ENCODE assay signal across 30 mouse cellular contexts in genomic region chr4:127810899-127811510, GRCm38 (mm10).
DNase-seq lines count a peak whose midpoint lies in the region; ATAC-seq and TF ChIP-seq lines count a peak whose summit lies in the region.
"Had no signal": no experiment of that assay in that cellular context is flagged by ENCODE, and none has a peak within 500 bp of the region (broad histone marks: within the 10 kb centered on the region; RNA-seq: fewer than 3 reads in every experiment).

No protein-coding gene starts in this region.

- TF ChIP-seq CTCF in brain, embryonic 14.5 days (IDR thresholded peaks at IDR 0.05; ENCODE audit: borderline replicate concordance, extremely low read depth, insufficient read depth, insufficient read length) = no peak

- H3K27ac ChIP-seq in heart, embryonic 12.5 days (ENCODE audit: poor library complexity, severe bottlenecking) = no peak overlapping the region
- H3K27ac ChIP-seq: heart, embryonic 10.5 days; hindbrain, embryonic 12.5 days; liver, embryonic 12.5 days; midbrain, embryonic 12.5 days; neural tube, embryonic 13.5 days; stomach, postnatal 0 days had no signal

- intact Hi-C loops in left cerebral cortex, postnatal 25 days (cut with DNase I) = loop anchor here (5.0 kb wide), 2 partner anchors 99 to 269 kb away; no protein-coding TSS in a partner anchor

- no peak for TF ChIP-seq POLR2A in brain, embryonic 14.5 days (IDR thresholded peaks at IDR 0.05; ENCODE audit: borderline replicate concordance, extremely low read depth, insufficient read depth, insufficient read length, poor library complexity, severe bottlenecking)

- ATAC-seq in heart, embryonic 12.5 days (ENCODE audit: insufficient number of reproducible peaks, low FRiP score) = no peak
- no peak for ATAC-seq in monocyte, adult 5-6 weeks (replicated peaks; ENCODE audit: insufficient number of reproducible peaks, low FRiP score, low TSS enrichment, poor library complexity, severe bottlenecking)
- ATAC-seq: CD4-positive, CD25-positive, alpha-beta regulatory T cell, adult 4 months; forebrain, embryonic 16.5 days; intestine, embryonic 16.5 days; liver, embryonic 12.5 days; liver, postnatal 0 days had no signal

- H3K4me2 ChIP-seq in heart, embryonic 12.5 days = no peak overlapping the region
- H3K4me2 ChIP-seq: hindbrain, embryonic 12.5 days; liver, embryonic 12.5 days; midbrain, embryonic 12.5 days; neural tube, embryonic 13.5 days had no signal

- peaks cover 11% of the 10 kb centered on the region for H3K9me3 ChIP-seq in heart, embryonic 12.5 days (replicated peaks)
- H3K9me3 ChIP-seq: hindbrain, embryonic 12.5 days; neural tube, embryonic 13.5 days had no signal

- DNase-seq in heart, adult 11 months = peak; percentile 39
- DNase-seq in left cerebral cortex, postnatal 25 days (ENCODE audit: low spot score in 2 of 2) = peak; percentile 9 to 57
- DNase-seq in left cerebral cortex, adult 11 months (ENCODE audit: low spot score) = no peak
- DNase-seq in brain, embryonic 14.5 days (ENCODE audit: low read depth) = peak; percentile 22
- no peak for DNase-seq in lung, postnatal 14 days
- DNase-seq: adrenal gland, postnatal 25 days; cerebellum, adult 8-10 months; cerebellum, postnatal 36 days; gastrocnemius, postnatal 14 days; heart, postnatal 36 days; kidney, adult 9 months; kidney, postnatal 10 days; left cerebral cortex, postnatal 4 days; liver, postnatal 0 days; lung, postnatal 4 days; right cerebral cortex, postnatal 4 days; thymus, adult 2 months; thymus, postnatal 36 days had no signal

- 75% methylated on average over 7 of the region's 7 CpGs for WGBS in heart, embryonic 12.5 days

- H3K9ac ChIP-seq in heart, embryonic 12.5 days = no peak overlapping the region
- H3K9ac ChIP-seq: hindbrain, embryonic 12.5 days; liver, embryonic 12.5 days; liver, postnatal 0 days; midbrain, embryonic 12.5 days; neural tube, embryonic 13.5 days had no signal

- H3K4me1 ChIP-seq in heart, embryonic 12.5 days (replicated peaks) = no peaks in the 10 kb centered on the region
- H3K4me1 ChIP-seq: heart, embryonic 10.5 days; hindbrain, embryonic 12.5 days; liver, embryonic 12.5 days; megakaryocyte, embryonic 14.5 days; midbrain, embryonic 12.5 days; neural tube, embryonic 13.5 days had no signal

- no peaks in the 10 kb centered on the region for H3K27me3 ChIP-seq in heart, embryonic 12.5 days (replicated peaks)
- H3K27me3 ChIP-seq: hindbrain, embryonic 12.5 days; liver, embryonic 12.5 days; megakaryocyte, embryonic 14.5 days; midbrain, embryonic 12.5 days; neural tube, embryonic 13.5 days had no signal

- no peak overlapping the region for H3K4me3 ChIP-seq in heart, embryonic 12.5 days
- H3K4me3 ChIP-seq: heart, embryonic 10.5 days; hindbrain, embryonic 12.5 days; liver, embryonic 12.5 days; megakaryocyte, embryonic 14.5 days; midbrain, embryonic 12.5 days; neural tube, embryonic 13.5 days had no signal

- no peaks in the 10 kb centered on the region for H3K36me3 ChIP-seq in heart, embryonic 12.5 days
- H3K36me3 ChIP-seq: heart, embryonic 10.5 days; hindbrain, embryonic 12.5 days; liver, embryonic 12.5 days; midbrain, embryonic 12.5 days; neural tube, embryonic 13.5 days had no signal

Comparison
In these comparisons a context has a peak if more than half of its experiments do, and no peak if none do; other contexts are left out.
1. DNase-seq: peak in heart, adult 11 months (single experiment), left cerebral cortex, postnatal 25 days (2 of 2) and brain, embryonic 14.5 days (single experiment); none in left cerebral cortex, adult 11 months (single experiment) and lung, postnatal 14 days (single experiment).